In genomic region chr9:64402141-64402540, GRCm38 (mm10) we compare ENCODE assay signal across 15 mouse cellular contexts. TPM values are rescaled to one million over a fixed set of nuclear protein-coding genes. Genes with fewer than 3 reads are reported as not detected.
"Had no signal": no experiment of that assay in that cellular context is flagged by ENCODE, and none has a peak within 500 bp of the region (broad histone marks: within the 10 kb centered on the region; RNA-seq: fewer than 3 reads in every experiment).

No protein-coding gene starts in this region.

- H3K27me3 ChIP-seq: neural tube, embryonic 12.5 days had no signal

- DNase-seq: lung, adult 18-20 months; lung, embryonic 14.5 days; lung, postnatal 10 days; lung, postnatal 4 days; thymus, adult 2 months; thymus, postnatal 25 days; thymus, postnatal 4 days had no signal

- ATAC-seq: midbrain, embryonic 16.5 days had no signal

- H3K36me3 ChIP-seq: midbrain, embryonic 10.5 days; midbrain, embryonic 12.5 days; neural tube, embryonic 12.5 days; stomach, embryonic 15.5 days had no signal

- H3K4me3 ChIP-seq: midbrain, embryonic 10.5 days; midbrain, embryonic 12.5 days; neural tube, embryonic 12.5 days; stomach, embryonic 15.5 days had no signal

- H3K27ac ChIP-seq: liver, embryonic 14.5 days; midbrain, embryonic 10.5 days; midbrain, embryonic 12.5 days; neural tube, embryonic 12.5 days; stomach, embryonic 15.5 days; stomach, postnatal 0 days had no signal

- H3K9ac ChIP-seq: liver, embryonic 14.5 days; lung, embryonic 14.5 days; midbrain, embryonic 12.5 days; neural tube, embryonic 12.5 days; stomach, embryonic 15.5 days had no signal

- H3K9me3 ChIP-seq: midbrain, embryonic 10.5 days; midbrain, embryonic 12.5 days; neural tube, embryonic 12.5 days; stomach, embryonic 15.5 days had no signal

- H3K4me2 ChIP-seq: lung, embryonic 14.5 days; midbrain, embryonic 12.5 days; neural tube, embryonic 12.5 days; stomach, embryonic 15.5 days had no signal

- H3K4me1 ChIP-seq: midbrain, embryonic 12.5 days; stomach, embryonic 15.5 days had no signal

RNA-seq across cellular contexts. Expression of gene Megf11, which starts 16.7 kb away (rescaled TPM):
- total RNA-seq: megakaryocyte-erythroid progenitor cell, adult 5-6 weeks had no signal
